Mouse (Mus musculus) thymus, postnatal 10 days (tissue): ENCODE data around the gene Adap1.
A peak's percentile ranks its signal among the peaks of the same experiment; 100 is the strongest.
"Not testable (repeated sequence)": the region's sequence is repeated elsewhere in the genome, so short reads cannot be mapped to it uniquely, and the experiment has no call there.

Source experiments
- DNase-seq, 2 experiments: peaks; one replicate each; pipeline ENCODE4 v3.0.0; 2021; ENCODE audit warnings: low spot score in 2 of 2

Gene Adap1

DNA sequence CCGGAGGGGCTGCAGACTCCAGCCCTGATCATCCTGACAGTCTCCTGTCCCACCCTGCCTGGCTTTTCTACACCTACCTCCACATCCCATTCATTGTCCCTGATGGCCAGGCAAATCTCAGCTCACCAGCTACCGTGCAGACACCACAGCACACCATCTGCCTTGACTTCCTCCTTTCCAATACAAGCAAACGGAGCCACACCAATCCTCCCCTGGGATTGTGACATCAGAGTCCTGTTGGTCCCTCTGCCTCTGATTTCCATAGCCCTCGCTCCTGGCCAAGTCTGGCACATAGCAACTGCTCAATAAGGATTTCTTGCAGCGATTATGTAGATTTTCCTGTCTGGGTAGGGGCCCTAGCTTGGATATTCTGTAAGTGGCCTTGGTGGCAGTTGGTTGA, 25.7 kb upstream of the Adap1 start, which contains the start of gene Cox19:
Gene Cox19 (minus strand): TSS at position 285 of the 400 bp plus-strand sequence.
- no peak for DNase-seq

GRCm38 (mm10) chr5:139349713-139350112, 24.3 kb upstream of the Adap1 start:
- no peak for DNase-seq

DNA sequence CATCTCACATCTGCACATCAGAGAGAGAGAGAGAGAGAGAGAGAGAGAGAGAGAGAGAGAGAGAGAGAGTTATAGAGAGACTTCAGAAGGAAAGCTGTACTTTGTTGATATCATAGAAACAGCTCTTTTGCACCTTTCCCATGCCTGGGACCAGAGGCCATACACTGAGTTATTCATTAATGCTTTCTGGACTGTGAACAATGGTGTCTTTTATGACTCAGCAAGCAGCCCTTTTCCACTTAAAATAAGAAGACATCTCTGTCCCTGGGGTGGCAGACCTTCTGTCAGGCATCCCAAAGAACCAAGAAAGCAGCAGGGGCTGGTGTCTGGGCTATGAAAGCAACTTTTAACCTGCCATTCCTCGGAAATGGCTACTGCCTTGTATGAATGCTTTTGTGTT, 21.8 kb upstream of the Adap1 start:
- no peak for DNase-seq

DNA sequence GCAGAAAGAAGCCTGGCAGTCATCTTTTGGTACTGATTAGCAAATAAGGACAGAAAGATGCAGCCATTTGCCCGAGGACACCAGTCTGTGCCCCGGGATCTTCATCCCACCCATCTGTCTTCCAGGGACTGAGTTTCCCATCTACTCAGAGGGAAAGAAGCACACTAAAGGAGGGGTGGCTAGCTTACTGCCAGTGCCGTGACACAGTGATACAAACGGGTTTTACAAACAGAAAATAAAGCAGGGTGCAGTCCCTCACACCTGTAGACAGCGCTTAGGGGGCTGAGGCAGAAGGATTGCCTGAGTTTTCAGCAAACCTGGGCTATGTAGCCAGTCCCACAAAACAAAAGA, 19.9 kb upstream of the Adap1 start:
- no peak for DNase-seq

GRCm38 (mm10) chr5:139344687-139345363, 19.4 kb upstream of the Adap1 start:
- DNase-seq, result peak; percentile 92 to 95

DNA sequence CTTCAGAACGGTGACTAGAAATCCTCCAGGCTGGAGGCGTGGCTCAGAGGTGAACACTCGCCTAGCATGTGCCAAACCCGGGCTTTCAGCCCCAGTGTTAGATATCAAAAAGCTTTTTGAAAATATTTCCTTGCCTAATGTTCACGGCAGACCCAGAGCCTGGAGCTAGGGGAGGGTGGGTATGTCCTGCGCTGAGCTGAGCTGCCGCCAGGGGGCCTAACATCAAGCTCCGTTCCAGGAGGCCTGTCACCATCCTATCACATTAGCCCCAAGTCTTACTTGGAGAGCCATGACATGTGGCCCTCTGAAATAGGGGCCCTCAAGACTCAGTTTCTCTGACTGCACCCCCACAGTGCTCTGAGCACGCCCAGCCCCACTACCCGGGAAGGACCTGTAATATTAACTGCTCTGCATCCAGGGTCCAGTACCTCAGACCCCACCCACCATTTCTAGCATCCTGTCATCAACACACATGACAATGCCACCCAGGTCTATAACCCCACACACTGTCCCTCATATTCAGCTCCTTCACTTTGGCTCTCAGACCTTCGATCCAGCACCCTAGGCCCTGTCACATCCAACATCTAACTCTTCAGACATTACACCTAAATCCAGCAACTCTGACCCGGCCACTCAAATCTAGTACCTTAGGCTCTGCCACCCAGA, 18.7 kb upstream of the Adap1 start:
- DNase-seq, result peak; percentile 71 to 85

DNA sequence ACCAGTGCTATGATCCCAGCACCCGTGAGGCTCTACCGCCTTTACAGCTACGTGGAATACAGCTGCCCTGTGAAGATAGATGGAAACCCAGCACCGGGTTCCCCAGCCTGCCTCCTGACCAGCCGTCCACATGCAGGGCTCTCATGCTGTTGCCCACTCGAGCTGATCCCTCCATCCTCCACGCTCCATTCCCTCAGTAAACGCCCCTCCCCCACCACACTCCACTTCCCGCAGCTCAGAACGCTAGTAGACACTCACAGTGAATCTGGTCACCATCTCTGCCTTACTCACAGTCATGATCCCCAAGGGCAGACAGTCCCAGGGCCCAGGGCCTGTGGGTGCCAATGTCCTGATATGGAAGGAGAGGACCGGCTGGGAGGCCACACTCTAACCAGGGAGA, 13.5 kb upstream of the Adap1 start:
- no peak for DNase-seq

- DNase-seq, result no peak
Measured at GRCm38 (mm10) chr5:139338403-139338802, 13.0 kb upstream of the Adap1 start.

GRCm38 (mm10) chr5:139337826-139338370, 12.5 kb upstream of the Adap1 start:
- no peak for DNase-seq

DNA sequence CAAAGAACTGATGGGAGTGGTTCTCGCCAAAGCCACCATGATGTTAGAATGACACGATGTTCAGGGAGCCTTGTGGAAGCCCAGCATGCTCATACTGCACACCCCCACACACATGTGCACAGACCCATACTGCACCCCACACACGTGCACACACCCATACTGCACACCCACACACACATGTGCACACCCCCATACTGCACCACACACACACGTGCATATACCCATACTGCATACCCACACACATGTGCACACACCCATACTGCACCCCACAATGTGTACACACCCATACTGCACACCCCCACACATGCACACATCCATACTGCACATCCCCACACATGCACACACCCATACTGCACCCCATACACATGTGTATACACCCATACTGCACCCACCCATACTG, 10.2 kb upstream of the Adap1 start:
- DNase-seq, result no peak

DNA sequence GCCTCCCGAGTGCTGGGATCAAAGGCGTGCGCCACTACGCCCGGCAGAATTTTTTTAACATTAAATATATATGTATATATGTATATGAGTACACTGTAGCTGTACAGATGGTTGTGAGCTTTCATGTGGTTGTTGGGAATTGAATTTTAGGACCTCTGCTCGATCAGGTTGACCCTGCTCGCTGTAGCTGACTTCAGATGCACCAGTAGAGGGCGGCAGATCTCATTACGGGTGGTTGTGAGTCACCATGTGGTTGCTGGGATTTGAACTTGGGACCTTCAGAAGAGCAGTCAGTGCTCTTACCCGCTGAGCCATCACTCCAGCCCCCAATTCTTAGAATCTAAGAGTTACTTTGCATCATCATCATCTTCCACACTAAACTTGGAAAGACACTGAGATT, 9.0 kb upstream of the Adap1 start:
- DNase-seq, result not testable (repeated sequence)

DNA sequence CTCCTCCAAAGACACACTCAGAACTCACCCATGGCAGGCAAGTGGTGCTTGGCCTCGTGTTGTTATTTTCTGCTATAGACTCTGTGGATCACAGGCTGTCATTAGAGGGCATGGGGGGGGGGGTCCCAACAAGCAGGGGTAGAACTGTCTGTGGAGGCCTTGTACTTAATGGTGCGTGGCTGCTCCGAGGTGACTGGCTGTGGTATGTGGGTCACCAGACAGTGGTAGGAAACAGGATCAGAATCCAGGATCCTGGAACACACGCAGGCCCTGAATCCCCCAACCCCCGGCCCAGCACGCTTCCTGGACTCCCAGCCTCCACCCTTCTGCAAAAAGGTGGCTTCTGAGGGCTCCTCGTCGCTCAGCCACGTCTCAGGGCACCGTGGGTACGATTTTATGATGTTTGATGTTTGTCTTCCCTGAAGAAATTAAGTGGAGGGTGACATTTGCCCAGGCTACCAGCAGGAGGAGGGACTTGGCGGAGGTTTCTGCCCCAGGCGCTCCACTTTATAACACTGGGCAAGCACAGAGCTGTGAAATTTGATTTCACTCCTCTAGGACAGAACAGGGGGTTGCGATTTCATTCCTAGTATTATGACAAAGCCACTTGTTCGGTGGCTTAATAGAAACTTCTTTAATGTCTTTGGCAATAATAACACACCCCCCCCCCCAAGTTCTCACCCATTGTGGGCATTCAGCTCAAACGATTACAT, 8.0 kb upstream of the Adap1 start:
- no peak for DNase-seq

- no peak for DNase-seq
Measured at GRCm38 (mm10) chr5:139332590-139333272, 7.3 kb upstream of the Adap1 start.

DNA sequence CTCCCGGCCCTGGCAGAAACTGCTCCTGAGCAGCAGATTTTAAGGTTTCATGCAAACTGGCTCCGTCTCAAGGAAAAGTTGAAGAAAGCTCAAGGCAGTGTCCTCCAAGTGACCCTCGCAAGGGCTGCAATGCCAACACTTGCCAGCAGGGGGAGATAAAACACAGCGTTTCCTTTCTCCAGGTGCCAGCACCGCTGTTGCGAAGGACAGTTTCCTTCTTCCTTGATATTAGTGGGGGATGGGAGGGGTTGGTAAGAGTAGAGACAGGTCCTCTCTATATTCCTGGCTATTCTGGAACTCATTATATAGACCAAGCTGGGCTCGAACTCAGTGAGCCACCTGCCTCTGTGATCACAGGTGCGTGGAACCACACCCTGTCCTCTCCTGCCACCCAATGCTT, 6.3 kb upstream of the Adap1 start:
- peak; percentile 39 to 77 for DNase-seq

- no peak for DNase-seq
Measured at GRCm38 (mm10) chr5:139330766-139331165, 5.3 kb upstream of the Adap1 start.

DNA sequence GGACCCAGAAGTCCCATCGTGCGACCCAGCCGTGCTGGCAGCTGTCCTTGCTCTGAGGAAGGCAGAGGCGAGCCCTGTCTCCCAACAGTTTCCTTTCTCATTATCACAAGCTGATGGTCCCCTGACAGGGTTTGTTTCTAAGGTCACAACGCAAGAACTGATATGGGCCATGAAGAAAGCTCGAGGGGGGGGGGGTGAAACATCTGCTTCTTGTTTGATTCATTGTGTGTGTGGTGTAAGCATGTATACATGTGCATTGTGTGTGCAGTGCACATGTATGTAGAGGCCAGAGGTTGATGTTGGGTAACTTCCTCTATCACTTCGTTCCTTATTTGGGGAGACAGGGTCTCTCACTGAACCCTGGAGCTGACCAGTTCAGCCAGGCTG, 2.2 kb upstream of the Adap1 start:
- DNase-seq, result no peak

GRCm38 (mm10) chr5:139326986-139327633, 1.7 kb upstream of the Adap1 start:
- no peak for DNase-seq

GRCm38 (mm10) chr5:139326111-139326696, 782 bp upstream of the Adap1 start:
- DNase-seq, result no peak

DNA sequence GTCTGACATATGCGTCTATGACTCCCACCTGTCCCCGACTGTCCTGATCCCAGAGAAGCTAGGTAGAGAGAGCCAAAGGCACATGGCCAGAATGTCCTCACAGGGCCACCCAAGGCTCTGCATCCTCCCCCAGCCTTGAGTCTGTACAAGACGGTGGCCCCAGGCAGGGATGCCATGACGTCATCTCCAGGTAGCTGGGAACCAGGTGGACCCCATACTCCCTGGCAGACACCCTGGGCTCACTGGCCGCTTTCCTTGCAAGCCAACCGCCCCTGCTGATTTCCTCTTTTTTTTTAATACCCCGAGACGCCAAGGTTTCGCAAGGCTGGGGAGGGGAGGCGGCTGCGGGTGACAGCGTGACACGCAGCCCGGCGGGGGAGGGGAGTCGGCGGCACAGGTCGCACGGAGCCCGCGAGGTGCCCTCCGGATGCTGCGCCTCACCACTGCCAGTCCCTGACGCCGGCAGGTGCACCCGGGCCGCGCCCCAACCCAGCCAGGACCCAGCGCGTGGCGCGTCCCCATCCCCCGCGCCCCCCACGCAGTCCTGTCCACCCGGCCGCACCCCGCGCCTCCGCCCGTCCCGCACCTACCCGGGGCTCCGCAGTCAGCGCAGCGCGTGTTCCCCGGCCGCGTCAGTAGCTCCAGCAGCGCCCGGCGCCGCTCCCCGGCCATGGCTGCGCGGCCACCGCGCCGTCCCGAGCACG, 579 bp downstream of the Adap1 start:
- peak in 1 of 2 experiments; percentile 41 for DNase-seq

- DNase-seq, result no peak
Measured at GRCm38 (mm10) chr5:139324045-139324491, 1.4 kb downstream of the Adap1 start.
